Mouse (Mus musculus) liver, postnatal 0 days (tissue): Measurements from ENCODE around the gene Arcn1.

Experiments used
- CTCF ChIP-seq: sonication (generic); IDR thresholded peaks from 2 replicates; pipeline ENCODE4 v1.5.1; 2016; ENCODE audit warnings: antibody characterized with exemption, low read depth
- EP300 ChIP-seq: IDR thresholded peaks from 2 replicates; pipeline ENCODE4 v1.6.1; 2016; ENCODE audit warnings: antibody characterized with exemption, low read depth, mild to moderate bottlenecking

DNA sequence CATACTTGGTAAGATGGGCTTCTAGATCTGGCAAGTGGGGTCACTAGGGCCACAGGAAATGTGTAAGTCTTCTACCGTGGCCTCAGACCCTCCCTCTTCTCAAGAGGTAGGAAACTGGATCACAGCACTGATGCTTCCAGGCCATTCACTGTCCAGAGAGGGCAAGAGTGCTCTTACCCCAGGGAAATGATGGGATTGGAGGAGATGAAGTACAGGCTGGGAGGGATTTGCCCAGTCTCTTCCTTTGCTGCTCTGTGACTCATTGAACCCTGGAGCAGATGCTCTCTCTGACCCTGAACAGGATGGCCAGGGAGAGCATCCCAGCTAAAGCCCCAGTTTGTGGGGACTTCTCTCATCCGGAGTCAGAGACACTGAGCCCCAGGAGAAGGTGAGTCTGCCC is 43.0 kb downstream of the Arcn1 start:
- TF ChIP-seq CTCF, result no peak
- TF ChIP-seq EP300, result no peak
